Mouse (Mus musculus) kidney, adult 11 months (tissue): ENCODE measurements at regions not wholly inside any gene's neighbourhood (a gene's known extent, or its start where the extent isn't known, plus 50 kb on each side); places are given as distances from the start of the nearest gene placed in this dataset.

Experiments
- DNase-seq: peaks from one replicate; pipeline ENCODE4 v3.0.0; 2022

DNA sequence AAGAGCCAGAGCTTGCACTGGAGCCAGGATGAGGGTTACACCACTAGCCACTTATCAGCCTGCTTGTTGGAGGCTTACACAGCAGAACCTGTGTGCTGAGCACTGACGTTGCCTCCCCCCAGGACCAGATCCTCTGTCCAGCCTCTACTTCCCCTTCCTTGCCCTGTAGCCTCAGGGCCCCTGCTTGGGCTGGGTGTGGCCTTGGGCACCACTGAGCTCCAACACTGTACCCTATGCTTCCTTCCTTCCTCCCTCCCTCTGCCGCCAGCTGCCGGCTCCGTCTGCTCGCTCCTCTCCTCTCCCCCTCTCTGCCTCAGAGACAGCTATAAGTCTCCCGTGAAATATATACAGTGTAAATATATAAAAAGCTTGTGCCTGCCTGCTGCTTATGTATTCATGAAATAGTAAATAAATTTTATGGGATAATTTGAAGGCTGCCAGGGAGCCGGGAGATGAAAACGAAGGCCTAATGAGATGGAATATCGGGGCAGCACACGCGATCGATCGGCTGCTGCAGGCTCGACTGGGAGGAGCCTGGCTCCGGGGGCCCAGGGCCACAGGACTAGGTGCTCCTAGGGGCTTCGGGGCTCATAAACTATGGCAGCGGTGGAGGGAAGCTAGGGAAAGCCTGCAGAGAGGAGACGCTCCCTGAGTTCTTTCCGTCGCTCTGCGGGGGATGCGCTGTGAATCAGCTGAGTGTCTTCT is 135.6 kb downstream of the Rbm19 start:
- DNase-seq: no peak

DNA sequence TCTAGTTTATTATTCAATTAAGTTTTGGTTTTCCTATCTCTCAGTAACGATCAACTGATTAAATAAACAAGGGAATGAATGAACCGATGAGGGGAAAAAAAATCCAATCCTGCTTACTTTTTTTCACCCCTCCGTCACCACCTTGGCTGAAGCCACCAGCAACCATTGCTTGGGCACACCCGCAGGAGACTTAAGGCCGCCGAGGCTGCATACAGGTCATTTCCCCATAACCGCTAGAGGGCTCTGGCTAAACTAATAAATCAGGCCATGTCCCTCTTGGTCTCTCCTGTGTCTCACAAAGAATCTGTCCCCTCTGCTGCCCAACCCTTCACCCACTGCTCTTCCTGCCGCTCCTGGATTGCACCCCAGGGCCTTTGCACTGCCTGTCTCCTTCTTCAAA is 136.3 kb downstream of the Rbm19 start:
- DNase-seq: peak; percentile 8

DNA sequence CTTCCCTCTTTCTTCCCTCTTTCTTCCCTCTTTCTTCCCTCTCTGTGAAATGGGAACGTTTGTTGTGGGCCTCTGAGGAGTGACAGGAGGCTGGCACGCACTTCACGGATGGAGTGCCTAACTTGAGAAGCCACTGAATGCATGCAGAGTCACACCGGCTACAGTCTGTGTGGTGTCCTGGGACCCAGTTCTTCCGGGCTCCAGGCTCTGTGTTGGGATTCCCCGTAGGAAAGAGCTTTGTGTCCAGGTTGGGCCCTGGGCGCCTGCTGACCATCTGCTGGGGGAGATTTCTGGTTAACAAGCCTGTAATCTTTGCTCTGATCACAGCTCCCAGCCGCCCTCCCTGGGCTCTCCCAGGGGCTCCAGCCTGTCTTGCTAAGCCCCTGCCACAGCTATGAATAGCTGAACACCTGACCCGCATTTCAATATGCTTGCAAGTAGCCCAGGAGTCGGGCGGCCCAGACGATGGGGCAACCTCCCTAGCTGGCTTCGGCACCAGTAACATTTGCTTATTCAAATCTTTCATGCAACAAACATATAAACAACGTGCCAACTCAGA is 146.5 kb downstream of the Rbm19 start:
- DNase-seq: no peak

DNA sequence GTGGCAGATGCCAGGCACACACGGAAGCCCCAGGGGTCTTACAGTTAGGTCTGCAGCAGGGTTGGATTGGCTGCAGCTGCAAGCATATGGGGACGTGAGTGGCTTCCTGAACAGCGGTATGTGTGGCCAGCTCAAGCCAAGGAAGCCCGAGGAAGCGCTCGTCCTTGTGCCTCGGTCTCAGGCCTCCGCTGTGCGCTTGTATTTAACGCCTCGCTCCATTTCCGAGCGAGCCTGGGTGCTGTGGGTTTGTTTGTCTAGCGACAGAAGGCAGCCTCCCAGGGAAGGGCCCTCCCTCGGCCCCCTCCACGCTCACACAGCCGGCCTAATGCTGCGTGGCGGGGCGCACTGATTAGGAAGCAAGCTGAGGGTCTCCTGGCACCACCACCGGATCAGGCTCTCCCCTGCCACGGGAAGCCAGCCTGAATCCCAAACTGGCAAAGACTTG is 153.2 kb downstream of the Rbm19 start:
- no peak for DNase-seq

DNA sequence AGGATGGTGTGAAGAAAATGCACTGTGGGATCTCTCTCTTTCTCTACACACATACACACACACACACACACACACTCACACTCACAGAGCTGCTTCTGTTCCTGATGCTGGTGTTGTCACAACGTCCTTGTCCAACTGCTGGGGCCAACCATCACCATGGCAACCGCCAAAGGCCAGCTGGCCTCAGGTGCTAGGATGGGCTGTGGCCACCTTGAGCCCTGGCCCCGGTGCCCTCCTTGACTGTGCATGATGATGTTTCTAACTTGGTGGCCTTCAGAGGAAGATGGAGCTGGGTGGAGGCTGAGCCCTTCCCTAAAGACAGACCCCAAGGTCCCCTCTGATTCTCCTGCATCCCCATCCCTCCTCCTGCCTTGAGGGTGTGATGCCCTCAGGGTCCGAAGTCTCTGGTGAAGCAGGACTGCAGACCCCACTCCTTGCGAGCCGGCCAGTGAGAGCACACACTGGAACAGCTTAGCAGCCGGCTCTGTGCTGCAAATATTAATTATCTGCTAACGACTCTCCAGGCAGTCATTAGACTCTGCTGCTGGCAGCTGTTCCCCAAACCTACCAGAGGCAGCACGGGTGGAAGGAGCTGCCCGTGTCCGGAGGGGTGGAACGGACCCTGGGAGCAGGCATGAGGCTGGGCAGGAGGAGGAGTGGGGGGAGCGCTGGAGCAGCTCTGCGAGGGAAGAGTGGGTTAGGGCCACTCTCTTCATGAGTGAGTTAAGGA is 154.8 kb downstream of the Rbm19 start:
- no peak for DNase-seq

DNA sequence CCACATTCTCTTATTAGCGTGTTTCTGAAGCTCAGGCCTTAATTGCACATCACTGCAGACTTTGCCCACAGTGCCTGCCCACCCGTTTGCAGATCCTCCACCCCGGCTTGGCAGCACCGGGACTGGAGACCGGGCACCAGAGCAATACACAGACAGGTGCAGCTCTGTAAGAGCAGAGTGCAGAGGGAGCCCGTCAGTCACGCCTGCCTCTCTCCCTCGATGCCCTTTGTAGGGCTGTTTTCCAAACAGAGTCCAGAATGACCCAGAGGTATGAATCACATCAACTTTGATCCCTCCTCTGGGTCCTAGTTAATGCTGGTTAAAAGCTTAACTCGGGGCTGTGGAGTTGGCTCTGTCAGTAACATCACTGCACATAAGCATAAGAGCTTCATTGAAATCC is 155.3 kb upstream of the Lhx5 start:
- peak; percentile 34 for DNase-seq

DNA sequence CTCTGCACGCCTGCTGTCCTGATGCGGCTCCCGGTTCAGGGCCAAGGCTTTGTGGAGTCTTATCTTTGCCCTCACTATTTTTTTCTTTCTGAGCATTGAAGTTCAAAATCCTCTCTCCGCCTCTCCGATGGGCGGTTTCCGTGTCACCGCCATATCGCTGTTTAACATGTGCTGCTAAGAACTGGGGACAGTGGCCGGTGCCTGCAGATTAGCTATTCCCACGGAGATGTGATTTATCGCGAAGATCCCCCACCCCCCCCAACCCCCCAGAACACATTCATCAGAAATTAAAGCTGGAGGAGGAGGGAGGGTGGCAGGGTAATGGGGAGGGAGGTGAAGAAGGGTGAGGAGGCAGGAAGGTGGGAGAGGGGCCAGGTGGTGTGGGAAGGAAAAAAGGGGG is 151.2 kb upstream of the Lhx5 start:
- no peak for DNase-seq

DNA sequence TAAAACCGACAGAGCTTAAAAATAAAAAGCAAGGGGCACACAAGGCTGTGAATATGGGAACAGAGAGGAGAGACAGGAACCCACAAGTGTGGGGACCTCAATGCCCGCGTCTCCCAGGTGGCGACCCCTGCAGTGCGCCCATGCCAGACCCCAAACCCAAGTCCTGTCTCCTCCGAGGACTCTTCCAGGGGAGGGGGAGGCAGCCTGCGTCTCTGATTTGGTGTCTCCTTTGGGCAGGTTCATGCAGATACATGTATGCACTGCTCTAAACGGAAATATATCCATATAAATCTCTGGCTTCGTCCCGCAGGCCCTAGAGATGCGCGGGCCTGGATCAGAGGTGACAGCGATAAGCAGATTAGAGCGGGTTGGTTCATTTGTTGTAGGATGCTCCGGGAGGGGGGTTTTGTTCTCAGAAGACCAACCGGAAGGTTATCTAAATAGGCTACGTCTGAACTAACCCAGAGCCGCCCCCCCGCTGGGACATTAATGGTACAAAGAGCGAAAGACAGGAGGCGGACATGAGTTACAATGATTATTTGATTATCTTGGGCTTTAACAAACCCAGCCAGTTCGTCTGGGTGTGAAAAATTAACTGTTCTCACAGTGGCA is 150.4 kb upstream of the Lhx5 start:
- no peak for DNase-seq

DNA sequence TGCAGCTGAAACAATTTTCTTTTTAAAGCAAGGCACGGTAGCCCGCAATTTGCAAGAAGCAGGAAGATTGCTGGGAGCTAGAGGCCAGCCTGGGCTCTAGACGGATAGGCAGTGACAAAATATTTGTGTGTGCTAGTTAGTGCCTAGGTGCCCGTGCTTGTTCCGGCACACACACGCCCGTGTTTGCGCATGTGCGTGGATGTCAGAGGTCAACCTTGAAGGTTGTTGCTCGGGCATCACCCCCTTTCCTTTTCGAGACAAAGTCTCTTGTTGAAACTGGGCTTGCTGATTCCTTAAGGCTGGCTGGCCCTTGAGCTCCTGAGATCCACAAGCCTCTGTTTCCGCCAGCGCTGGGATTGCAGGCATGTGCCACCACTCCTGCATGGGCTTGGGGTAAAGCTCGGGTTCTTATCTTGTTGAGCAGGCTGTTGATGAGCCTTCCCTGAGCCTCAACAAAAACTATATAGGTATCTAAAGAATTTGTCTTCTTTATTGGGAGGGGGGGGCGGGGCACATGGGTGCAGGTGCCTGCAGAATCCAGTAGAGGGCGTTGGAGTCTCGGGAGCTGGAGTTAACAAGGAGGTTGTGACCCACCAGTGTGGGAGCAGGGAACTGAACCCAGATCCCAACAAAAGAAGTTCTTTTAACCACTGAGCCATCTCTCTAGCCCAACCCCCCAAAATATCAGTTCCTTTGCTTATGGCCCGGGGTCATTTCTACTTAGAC is 149.5 kb upstream of the Lhx5 start:
- DNase-seq: no peak

DNA sequence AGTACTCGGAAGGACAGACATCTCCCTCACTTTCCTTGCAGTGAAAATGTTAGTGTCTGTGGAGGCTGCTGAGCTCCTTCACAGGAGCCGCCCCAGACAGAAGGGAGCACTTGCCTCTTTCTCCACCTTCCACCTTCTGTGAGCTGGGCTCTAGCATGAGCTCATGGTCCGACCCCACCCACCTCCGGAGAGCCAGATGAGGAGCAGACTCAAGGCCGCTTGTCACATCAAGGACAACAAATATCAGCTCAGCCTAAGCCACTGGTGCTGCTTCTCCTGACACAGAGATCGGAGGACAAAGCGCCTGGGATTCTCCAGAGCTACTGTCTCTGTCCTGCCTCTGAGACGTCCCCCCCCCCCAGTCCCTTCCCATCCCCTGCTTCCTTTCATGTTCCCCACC is 146.9 kb upstream of the Lhx5 start:
- DNase-seq: no peak

DNA sequence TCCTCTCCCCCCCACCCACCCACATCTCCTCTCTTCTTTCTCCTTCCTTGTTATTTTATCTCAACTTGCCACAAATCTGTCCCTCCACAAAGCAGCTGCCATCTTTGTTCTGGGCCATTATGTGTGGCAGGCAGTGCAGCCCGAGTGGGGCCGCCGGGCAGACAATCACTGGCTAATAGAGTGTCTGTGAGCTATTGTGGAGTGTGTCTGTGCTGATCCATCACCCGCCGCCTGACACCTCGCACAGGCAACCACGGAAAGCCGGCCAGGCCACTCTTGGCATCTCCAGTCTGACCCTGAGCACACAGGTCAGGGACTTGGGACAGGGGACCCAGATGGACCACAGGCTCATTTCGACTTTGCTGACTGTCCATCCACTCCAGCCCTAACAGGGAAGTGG is 146.5 kb upstream of the Lhx5 start:
- DNase-seq: no peak

DNA sequence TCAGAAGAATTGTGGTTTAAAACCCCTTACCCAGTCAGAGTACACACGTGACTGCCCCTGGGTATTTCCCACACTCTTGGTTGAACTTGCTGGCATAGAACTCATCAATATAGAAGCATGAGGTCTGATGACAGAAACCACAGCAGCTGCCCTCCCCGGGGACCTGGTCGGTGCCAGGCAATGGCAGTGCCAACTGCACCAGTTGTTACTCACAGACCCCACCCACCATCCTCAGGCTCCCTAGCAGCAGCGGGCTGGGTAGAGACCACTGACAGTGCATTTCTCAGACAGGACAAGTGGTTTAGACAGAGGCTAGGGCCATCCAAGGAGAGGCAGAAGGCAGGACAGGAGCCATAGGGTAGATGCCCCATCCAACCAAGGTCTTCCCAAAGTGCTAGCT is 144.7 kb upstream of the Lhx5 start:
- no peak for DNase-seq

DNA sequence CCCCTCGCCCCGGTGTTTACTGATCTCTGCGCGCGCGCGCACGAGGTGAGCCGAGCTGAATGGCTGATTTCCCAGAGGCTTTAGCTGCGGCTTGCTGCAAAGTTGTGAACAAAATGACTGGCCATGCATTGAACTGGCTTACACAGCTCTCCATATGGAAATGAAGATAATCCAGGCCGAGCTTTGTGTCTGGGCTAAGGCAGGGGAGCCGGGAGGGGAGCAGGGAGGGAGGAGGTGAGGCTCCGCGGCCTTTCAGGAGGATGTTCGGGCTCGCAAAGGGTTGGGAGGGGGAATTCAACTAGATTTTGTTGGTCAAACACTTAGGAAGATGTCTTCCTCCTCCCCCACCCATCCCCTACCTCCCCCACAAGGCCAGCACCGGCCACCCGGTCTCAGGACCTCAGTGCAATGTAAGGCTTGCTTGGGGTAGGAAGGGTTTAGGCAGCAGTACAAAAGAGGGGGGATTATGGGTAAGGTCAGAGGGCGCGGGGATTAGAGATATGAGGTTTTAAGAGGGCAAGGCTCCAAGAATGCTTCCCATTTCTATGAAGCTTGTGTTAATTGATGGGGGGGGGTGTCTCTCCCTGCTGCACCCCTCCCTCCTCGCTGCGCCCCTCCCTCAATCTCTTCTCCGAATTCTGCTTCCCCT is 143.3 kb upstream of the Lhx5 start:
- no peak for DNase-seq

DNA sequence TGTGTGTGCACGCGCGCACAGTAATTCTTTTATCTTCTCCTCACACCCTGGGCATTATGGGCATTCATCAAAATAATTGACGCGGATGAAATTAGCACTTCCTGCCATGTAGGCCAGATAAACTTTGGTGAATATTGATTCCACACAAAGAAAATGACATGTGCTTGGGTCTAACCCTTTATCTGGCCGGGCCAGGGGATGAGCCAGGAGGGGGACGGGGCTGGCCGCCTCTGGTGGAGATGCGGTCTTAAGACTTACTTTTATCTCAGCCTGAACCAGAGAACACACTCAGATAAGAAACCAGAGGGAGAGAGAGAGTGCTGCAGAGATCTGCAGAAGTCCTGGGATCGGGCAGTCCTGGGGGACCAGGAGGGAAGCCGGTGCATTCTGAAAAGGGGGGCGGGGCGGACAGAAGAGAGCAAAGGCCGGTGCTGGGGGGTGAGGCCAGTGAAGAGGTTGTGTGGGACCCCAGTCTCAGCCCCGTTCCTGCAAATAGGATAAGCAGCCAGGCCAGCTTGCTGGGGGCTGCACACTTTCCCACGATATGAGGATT is 136.9 kb upstream of the Lhx5 start:
- no peak for DNase-seq

DNA sequence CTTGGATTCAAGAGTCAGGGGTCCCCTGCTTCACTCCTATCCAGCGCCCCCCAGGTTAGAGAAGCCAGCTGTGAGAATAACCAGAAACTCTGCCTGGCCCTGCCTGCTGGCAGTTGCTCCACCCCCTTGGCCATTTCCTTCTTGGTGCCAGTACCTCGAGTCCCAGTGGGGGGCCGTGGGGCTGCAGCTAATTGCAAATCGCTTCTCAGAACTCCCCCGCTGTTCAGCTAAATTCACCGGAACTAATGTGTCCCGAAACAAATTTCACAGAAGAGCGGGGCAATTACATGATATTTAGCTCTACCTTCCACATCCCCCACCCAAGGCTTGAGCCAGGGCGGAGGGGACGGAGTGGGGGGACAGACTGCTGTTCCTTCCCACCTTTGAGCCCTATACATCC is 134.3 kb upstream of the Lhx5 start:
- no peak for DNase-seq

DNA sequence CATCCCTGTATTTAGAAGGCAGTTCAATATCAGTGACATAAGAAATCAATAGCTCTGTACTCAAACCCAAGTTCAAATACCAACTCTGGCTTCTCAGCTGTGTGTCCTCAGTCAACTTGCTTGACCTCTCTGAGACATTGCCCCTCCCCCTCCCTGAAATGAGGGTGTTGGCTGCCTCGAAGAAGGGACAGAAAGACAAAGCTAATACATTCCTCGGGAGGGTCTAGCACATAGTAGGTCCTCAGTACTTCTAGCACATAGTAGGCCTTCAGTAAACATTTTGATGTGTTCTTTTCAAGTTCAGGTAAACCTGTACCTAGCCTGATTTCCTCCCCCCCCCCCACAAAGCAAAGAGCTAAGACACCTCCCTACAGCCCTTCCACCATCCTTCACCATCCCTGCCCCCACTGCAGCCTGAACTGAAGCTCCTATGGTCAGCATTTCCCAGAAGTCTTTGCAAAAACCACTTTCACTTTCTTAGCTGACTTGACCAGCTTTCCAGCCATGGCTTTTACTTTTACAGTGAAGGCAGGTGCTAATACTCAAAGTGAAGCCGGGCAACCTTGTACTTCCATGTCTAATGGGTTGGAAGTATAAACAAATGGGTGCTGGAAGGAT is 133.7 kb upstream of the Lhx5 start:
- no peak for DNase-seq

DNA sequence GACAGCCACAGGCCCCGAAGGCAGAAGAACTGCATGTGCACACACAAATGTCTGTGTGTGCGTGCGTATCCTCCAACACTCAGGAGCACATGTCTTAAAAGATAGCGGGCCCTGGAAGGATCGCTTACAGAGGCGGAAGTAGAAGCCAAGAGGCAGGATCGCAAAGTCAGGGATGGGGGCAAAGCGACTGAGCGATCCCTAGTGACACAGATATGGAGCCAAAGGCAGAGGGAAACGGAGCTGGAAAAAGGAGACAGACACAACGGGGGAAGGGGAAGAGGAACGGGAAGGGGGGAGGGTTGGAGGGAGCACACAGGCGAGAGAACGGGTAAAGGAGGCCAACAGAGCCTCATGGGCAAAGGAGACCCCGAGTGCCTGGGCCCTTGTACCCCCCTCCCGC is 129.8 kb upstream of the Lhx5 start:
- no peak for DNase-seq

DNA sequence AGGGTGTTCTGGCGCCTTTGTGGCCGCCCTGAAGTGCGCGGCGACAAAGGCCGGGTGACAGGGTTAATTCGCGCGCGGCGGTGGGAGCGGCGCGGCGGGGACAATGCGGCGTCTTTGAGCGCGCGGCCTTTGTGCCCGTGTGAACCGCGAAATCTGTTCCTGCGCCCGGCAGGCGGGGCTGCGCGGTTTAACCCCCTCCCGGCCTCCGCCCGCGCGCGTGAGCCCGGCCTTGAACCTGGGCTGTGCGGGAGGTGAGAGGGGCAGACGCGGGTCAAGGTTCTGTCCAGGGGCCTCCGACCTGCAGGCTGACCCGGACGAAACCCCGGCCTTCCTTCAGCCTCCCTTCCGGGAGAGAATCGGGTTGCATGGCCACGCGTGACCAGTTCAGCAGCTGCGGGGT is 129.2 kb upstream of the Lhx5 start:
- no peak for DNase-seq

DNA sequence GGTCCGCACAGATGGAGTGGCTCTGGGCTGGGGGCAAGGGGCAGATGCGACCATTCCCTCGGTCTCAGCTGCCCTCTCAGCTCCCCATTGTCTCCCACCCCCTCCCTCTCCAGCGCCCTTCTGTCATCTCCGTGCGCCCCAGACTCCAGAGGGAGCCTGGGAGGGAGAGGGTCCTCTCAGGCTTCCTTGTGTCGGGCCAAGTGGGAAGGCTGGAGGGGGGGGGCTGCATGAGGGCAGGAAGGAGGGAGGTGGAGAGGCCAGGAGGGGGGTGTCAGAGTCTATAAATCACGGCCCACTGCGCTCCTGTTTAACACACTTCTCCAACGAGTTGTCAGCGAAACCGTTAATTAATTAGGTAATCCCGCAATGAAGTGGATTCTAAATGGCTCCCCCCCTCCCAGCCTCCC is 127.2 kb upstream of the Lhx5 start:
- no peak for DNase-seq

DNA sequence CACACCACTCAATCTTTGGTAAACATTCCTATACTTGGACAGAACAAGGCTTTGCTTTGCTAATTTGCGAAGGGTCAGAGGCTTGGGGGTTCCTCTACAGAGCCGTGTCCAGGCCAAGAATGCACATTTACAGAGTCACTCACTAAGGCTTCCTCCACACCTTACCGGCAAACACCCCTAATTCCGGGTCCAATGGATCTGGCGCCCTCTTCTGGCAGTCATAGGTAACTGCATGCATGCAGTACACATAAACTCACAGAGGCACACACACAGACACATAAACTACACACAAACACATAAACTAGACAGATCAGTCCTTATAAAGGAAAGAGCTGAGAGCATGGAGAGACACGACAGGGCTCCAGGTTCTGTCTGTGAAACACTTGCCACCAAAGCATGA is 119.2 kb upstream of the Lhx5 start:
- DNase-seq: no peak

DNA sequence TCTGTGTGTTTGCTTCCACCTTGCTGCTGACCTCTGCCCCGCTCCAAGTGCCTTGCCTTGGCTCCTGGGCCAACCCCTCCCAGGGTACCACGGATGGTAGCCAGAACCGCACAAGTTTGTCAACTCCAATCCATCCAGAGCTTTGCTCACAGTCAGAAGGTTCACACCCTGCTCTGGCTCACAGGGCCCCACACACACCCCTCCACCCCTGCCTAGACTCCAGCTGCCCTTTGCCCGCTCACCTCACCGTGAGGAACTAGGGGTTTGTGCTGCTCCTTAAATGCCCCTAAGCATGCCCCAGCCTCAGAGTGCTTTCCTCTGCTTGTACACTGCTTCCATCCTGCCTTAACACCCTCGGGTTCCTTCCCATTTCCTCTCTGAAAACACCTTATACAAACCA is 117.5 kb upstream of the Lhx5 start:
- no peak for DNase-seq

DNA sequence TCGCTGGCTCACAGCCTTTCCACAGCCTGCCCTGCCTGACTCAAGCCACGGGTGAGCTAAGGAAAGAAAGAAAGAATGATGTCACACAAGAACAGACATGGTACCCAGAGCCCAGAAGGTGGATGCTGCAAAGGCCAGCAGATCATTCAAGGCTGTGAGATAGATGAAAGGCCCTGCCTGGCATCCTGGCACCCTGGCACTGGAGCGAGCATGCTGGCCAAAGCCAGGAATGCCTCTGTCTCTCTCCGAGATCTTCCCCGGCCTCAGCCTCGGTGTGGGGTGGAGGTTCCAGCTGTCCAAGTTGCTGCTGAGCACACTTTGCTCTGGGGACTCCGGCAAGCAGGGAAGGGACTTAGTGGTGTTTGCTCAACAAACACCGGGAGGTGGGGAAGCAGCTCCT is 116.4 kb upstream of the Lhx5 start:
- no peak for DNase-seq
